In the genomic region with DNA sequence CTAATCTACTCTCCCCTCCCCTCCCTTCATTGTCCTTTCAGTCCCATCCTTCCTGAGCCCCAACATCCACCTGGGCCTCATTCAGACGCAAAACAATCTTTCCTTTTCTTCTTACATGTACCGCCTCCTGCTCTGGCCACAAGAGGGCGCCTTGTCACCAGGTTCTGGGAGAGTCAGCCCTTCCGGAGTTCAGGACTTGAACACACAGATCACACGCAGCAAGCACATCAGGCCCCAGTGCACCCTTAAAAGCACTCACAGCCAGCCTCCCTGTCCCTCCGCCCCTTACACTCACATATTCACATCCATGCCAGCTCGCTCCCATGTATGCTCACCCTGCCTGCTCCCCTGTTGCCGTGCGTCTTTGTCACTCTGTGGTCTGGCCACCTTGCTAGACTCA, we compare ENCODE assay signal across 8 mouse cellular contexts. TPM values are rescaled to one million over a fixed set of nuclear protein-coding genes. Genes with fewer than 3 reads are reported as not detected.
A peak's percentile ranks its signal among the peaks of the same experiment; 100 is the strongest.
DNase-seq lines count a peak whose midpoint lies in the region; ATAC-seq lines count a peak whose summit lies in the region.

No protein-coding gene starts in this region.

- peaks cover 44% of the 10 kb centered on the region for H3K27me3 ChIP-seq in forebrain, embryonic 10.5 days (ENCODE audit: poor library complexity, severe bottlenecking)
- no peaks in the 10 kb centered on the region for H3K27me3 ChIP-seq in heart, embryonic 15.5 days
- H3K27me3 ChIP-seq in liver, embryonic 12.5 days (replicated peaks): 0 out of 2 replicates have a peak, but pooled peaks cover 1% of the 10 kb centered on the region
- no peaks in the 10 kb centered on the region for H3K27me3 ChIP-seq in splenic B cell, adult 2 months (ENCODE audit: control insufficient read depth, insufficient read depth, low read length, poor library complexity, severe bottlenecking)

- H3K9me3 ChIP-seq in forebrain, embryonic 10.5 days: no peaks in the 10 kb centered on the region
- no peaks in the 10 kb centered on the region for H3K9me3 ChIP-seq in heart, embryonic 15.5 days (replicated peaks)
- H3K9me3 ChIP-seq in liver, embryonic 12.5 days (replicated peaks): no peaks in the 10 kb centered on the region

- no peak overlapping the region for H3K4me3 ChIP-seq in forebrain, embryonic 10.5 days
- H3K4me3 ChIP-seq in heart, embryonic 15.5 days: no peak overlapping the region
- H3K4me3 ChIP-seq in liver, embryonic 12.5 days: no peak overlapping the region

- 11% methylated on average over 9 of the region's 9 CpGs for WGBS in forebrain, embryonic 10.5 days
- 19% methylated on average over 9 of the region's 9 CpGs for WGBS in heart, embryonic 15.5 days
- WGBS in liver, embryonic 12.5 days (ENCODE audit: insufficient replicate concordance): 18% methylated on average over 9 of the region's 9 CpGs

- H3K27ac ChIP-seq in forebrain, embryonic 10.5 days: peak overlapping the region; percentile 87
- H3K27ac ChIP-seq in heart, embryonic 15.5 days: peak overlapping the region; percentile 45
- peak overlapping the region; percentile 13; the same call in 1 of the 2 replicates for H3K27ac ChIP-seq in liver, embryonic 12.5 days

- peaks cover 63% of the 10 kb centered on the region for H3K4me1 ChIP-seq in forebrain, embryonic 10.5 days
- peaks cover 52% of the 10 kb centered on the region for H3K4me1 ChIP-seq in heart, embryonic 15.5 days (replicated peaks)
- peaks cover 24% of the 10 kb centered on the region for H3K4me1 ChIP-seq in liver, embryonic 12.5 days

- H3K36me3 ChIP-seq in forebrain, embryonic 10.5 days (replicated peaks): no peaks in the 10 kb centered on the region
- no peaks in the 10 kb centered on the region for H3K36me3 ChIP-seq in heart, embryonic 15.5 days
- no peaks in the 10 kb centered on the region for H3K36me3 ChIP-seq in liver, embryonic 12.5 days
- no peaks in the 10 kb centered on the region for H3K36me3 ChIP-seq in splenic B cell, adult 2 months (ENCODE audit: control insufficient read depth, insufficient read depth, low read length, poor library complexity, severe bottlenecking)

- H3K4me2 ChIP-seq in heart, embryonic 15.5 days: no peak overlapping the region
- peak overlapping the region; percentile 46 for H3K4me2 ChIP-seq in liver, embryonic 12.5 days

- 0 out of 2 replicates have a peak, but pooled peaks have one; percentile 38 for ATAC-seq in heart, embryonic 15.5 days (replicated peaks; ENCODE audit: insufficient number of reproducible peaks, insufficient read depth, low FRiP score, low read depth)
- ATAC-seq in liver, embryonic 12.5 days: peak; percentile 53

- DNase-seq in CD8-positive naive resting alpha-beta T cell, adult 2 months (ENCODE audit: low read depth in 2 of 2, low spot score in 2 of 2): peak; percentile 84 to 85
- DNase-seq in c-Kit-negative CD71-positive TER-119-positive erythroid progenitor cells, embryonic 14.5 days (ENCODE audit: low read depth, low spot score): peak; percentile 75
- DNase-seq in forebrain, embryonic 10.5 days (ENCODE audit: extremely low spot score, low spot score): peak; percentile 92
- peak; percentile 90 for DNase-seq in kidney, postnatal 14 days
- DNase-seq in naive thymus-derived CD4-positive, alpha-beta T cell, adult 2 months (ENCODE audit: low read depth): peak; percentile 95
- DNase-seq in splenic B cell, adult 2 months (ENCODE audit: low read depth, low spot score): peak; percentile 96

- no peak overlapping the region for H3K9ac ChIP-seq in heart, embryonic 15.5 days
- H3K9ac ChIP-seq in liver, embryonic 12.5 days: 0 out of 2 replicates have a peak overlapping the region, but pooled peaks have one; percentile 33

RNA-seq across cellular contexts. Expression of gene Lhpp, which starts 45.6 kb away (rescaled TPM):
- 17.3 and 17.4 TPM in 2 replicates for polyA plus RNA-seq in forebrain, embryonic 10.5 days (2016; fragmentation: Nextera tagmentation; extraction: Ambion mirVana)
- 21.3 and 22.6 TPM in 2 replicates for polyA plus RNA-seq in heart, embryonic 15.5 days (2015; fragmentation: Nextera tagmentation; extraction: Ambion mirVana)
- polyA plus RNA-seq in liver, embryonic 12.5 days (2016; fragmentation: Nextera tagmentation; extraction: Ambion mirVana): 8.9 and 9.2 TPM in 2 replicates

RNA-seq across cellular contexts. Expression of gene Nkx1-2, which starts 56.6 kb away (rescaled TPM):
- polyA plus RNA-seq in forebrain, embryonic 10.5 days (2016; fragmentation: Nextera tagmentation; extraction: Ambion mirVana): 0.09 and 0.15 TPM in 2 replicates
- not detected in 2 replicates for polyA plus RNA-seq in heart, embryonic 15.5 days (2015; fragmentation: Nextera tagmentation; extraction: Ambion mirVana)
- not detected in 2 replicates for polyA plus RNA-seq in liver, embryonic 12.5 days (2016; fragmentation: Nextera tagmentation; extraction: Ambion mirVana)

Comparison
In these comparisons a context has a peak if more than half of its experiments do, and no peak if none do; other contexts are left out.
1. H3K27ac ChIP-seq: peak in every context shown above with its lines; median percentile 87 in forebrain, embryonic 10.5 days; 45 in heart, embryonic 15.5 days; 13 in liver, embryonic 12.5 days.